Mouse (Mus musculus): ENCODE measurements around the gene Pde4d.

DNA sequence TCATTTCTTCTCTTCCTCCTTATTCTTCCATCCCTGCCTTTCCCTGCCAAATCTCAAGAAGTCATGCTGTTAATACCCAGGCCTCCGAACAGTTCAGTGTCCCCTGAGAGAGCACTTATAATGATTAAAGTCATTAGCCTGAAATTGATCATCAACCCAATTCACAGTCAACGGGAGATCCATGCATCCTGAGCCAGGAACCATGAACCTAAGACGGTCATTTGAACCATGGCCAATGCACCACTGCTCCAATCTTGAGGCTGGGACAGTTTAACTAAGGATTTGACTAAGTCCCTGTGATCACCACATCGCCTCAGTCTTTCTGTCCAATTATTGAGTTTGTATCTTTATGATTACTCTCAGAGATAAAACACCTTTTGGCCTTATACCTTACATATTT is 952.6 kb downstream of the Pde4d start:
- TF ChIP-seq GATA1 (IDR thresholded peaks at IDR 0.05; ENCODE audit: low read depth, low read length) (no peak), CTCF (IDR thresholded peaks at IDR 0.05 in 2 of 3, conservative IDR thresholded peaks at IDR 0.05 in 1 of 3; ENCODE audit: control insufficient read depth in 1 of 3, insufficient read depth in 1 of 3, low read depth in 2 of 3, low read length in 3 of 3, poor library complexity in 1 of 3, severe bottlenecking in 1 of 3) (no peak), MEF2A (IDR thresholded peaks at IDR 0.05; ENCODE audit: extremely low read depth, insufficient replicate concordance, low read depth, low read length, poor library complexity, severe bottlenecking) (no peak), POLR2A (IDR thresholded peaks at IDR 0.05; ENCODE audit: control insufficient read depth in 1 of 2, insufficient read depth in 1 of 2, low read depth in 1 of 2, low read length in 2 of 2, poor library complexity in 1 of 2) (no peak), EP300 (IDR thresholded peaks at IDR 0.05; ENCODE audit: low read depth in 1 of 2, low read length in 2 of 2) (no peak), UBTF (IDR thresholded peaks at IDR 0.05; ENCODE audit: borderline replicate concordance, insufficient read depth, low read depth, low read length) (no peak), SIN3A (IDR thresholded peaks at IDR 0.05; ENCODE audit: low read length) (no peak), ZNF384 (IDR thresholded peaks at IDR 0.05; ENCODE audit: low read depth, low read length) (no peak), MYC (IDR thresholded peaks at IDR 0.05; ENCODE audit: low read depth, low read length) (no peak), POLR2AphosphoS2 (IDR thresholded peaks at IDR 0.05; ENCODE audit: low read length) (no peak), ZKSCAN1 (IDR thresholded peaks at IDR 0.05; ENCODE audit: low read depth, low read length) (no peak), HCFC1 (IDR thresholded peaks at IDR 0.05; ENCODE audit: low read depth, low read length) (no peak), POLR2AphosphoS5 (IDR thresholded peaks at IDR 0.05; ENCODE audit: borderline replicate concordance, low read depth, low read length) (no peak), E2F4 (IDR thresholded peaks at IDR 0.05; ENCODE audit: borderline replicate concordance, low read depth, low read length) (no peak)

All from MEL (cell line).